Mouse (Mus musculus): ENCODE results near the gene Nckap1l.

DNA sequence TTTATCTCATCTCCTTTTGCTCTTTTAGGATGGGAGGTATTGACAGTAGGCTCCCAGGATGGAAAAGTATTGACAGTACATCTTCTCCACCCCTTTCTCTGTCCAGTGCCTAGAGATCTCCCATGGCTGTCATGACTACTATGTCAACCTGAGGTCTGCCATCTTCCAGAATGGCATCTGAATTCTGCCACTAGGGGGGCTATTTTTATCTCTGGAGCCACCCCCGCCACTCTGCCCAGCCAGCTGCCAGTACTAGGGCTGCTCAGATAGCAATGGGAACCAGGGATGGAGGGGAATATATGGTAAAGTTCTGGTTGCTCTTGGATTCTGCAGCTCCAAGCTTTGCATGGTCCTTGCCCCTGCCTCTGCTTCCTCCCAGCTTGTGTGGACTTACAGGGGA is 58.1 kb downstream of the Nckap1l start:
- TF ChIP-seq ZNF384 (IDR thresholded peaks at IDR 0.05; ENCODE audit: low read depth, low read length) = no peak
- no peak for TF ChIP-seq ZC3H11A (IDR thresholded peaks at IDR 0.05; ENCODE audit: borderline replicate concordance, low read depth, low read length)
- TF ChIP-seq HCFC1 (IDR thresholded peaks at IDR 0.05; ENCODE audit: borderline replicate concordance, insufficient read depth, low read length) = no peak
- no peak for TF ChIP-seq MAFK (IDR thresholded peaks at IDR 0.05; ENCODE audit: insufficient read depth, low read depth, low read length)
- no peak for TF ChIP-seq CHD2 (IDR thresholded peaks at IDR 0.05; ENCODE audit: low read depth, low read length)
